Mouse (Mus musculus) bone marrow, adult 2 months (tissue): ENCODE measurements at regions not wholly inside any gene's neighbourhood (a gene's known extent, or its start where the extent isn't known, plus 50 kb on each side); places are given as distances from the start of the nearest gene placed in this dataset.

Experiments used
- H3K27ac ChIP-seq: fragments of 200-500 bp; 2 replicates; pipeline ENCODE4 v1.5.1; 2012; ENCODE audit warnings: low read depth, mild to moderate bottlenecking, control low read depth, inconsistent platforms, low read length; ENCODE audit not compliant: control insufficient read depth, poor library complexity, insufficient read depth
- H3K4me1 ChIP-seq: fragments of 200-500 bp; 2 replicates; pipeline ENCODE4 v1.6.1; 2011; ENCODE audit warnings: low read length; ENCODE audit not compliant: control insufficient read depth, insufficient read depth
- H3K4me3 ChIP-seq: fragments of 200-500 bp; replicated peaks from 2 replicates; pipeline ENCODE3; 2011; ENCODE audit warnings: mild to moderate bottlenecking, low read depth, low read length, control low read depth; ENCODE audit not compliant: control insufficient read depth
- CTCF ChIP-seq: fragments of 200-500 bp; IDR thresholded peaks from 2 replicates; pipeline ENCODE4 v1.5.1; 2011; ENCODE audit warnings: low read length, control low read depth; ENCODE audit not compliant: control insufficient read depth, insufficient read depth
- POLR2A ChIP-seq: fragments of 200-500 bp; IDR thresholded peaks from 2 replicates; pipeline ENCODE4 v1.6.1; 2011; ENCODE audit warnings: low read depth, mild to moderate bottlenecking, control low read depth, low read length, borderline replicate concordance; ENCODE audit not compliant: control insufficient read depth
- WGBS: fragments of 180-500 bp; shearing (Covaris S2); methylation state at CpG from one replicate; pipeline ENCODE4 v1.1.7; 2018; 5-methylcytosine and 5-hydroxymethylcytosine counted together

DNA sequence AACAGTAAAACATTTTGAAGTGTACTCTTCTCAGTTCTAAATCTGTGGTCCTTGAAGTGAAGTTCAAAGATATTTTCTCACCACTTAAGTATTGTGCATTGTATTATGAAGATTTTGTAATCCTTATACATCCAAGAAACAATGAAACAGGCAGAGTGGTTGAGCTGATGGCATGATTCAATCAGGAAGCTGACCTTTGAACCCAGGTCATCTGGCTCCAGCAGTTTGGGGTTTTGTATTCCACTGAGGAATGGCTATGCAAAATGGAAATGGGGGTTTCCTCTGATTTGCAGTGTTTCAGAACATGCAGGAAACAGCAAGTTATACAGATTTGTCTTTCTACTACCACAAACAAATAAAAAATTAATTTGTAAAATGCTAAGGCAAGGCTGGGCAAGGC is 836.2 kb upstream of the Sox9 start:
- TF ChIP-seq POLR2A (no peak), CTCF (no peak)
- H3K4me1 ChIP-seq, result no peaks in the 10 kb centered on the region
- no peak overlapping the region for H3K4me3 ChIP-seq
- no peak overlapping the region for H3K27ac ChIP-seq

- no peak for TF ChIP-seq POLR2A
- no peak for TF ChIP-seq CTCF
- no peak overlapping the region for H3K4me3 ChIP-seq
- no peak overlapping the region for H3K27ac ChIP-seq
- no peaks in the 10 kb centered on the region for H3K4me1 ChIP-seq
- 83% methylated on average over 6 of the region's 6 CpGs for WGBS
Observed at GRCm38 (mm10) chr11:111947671-111948070, 834.4 kb upstream of the Sox9 start.

- H3K4me1 ChIP-seq, result no peaks in the 10 kb centered on the region
- no peak for TF ChIP-seq POLR2A
- no peak for TF ChIP-seq CTCF
- no peak overlapping the region for H3K4me3 ChIP-seq
- 88% methylated on average over 5 of the region's 5 CpGs for WGBS
- no peak overlapping the region for H3K27ac ChIP-seq
Observed at GRCm38 (mm10) chr11:111953421-111953820, 828.6 kb upstream of the Sox9 start.

DNA sequence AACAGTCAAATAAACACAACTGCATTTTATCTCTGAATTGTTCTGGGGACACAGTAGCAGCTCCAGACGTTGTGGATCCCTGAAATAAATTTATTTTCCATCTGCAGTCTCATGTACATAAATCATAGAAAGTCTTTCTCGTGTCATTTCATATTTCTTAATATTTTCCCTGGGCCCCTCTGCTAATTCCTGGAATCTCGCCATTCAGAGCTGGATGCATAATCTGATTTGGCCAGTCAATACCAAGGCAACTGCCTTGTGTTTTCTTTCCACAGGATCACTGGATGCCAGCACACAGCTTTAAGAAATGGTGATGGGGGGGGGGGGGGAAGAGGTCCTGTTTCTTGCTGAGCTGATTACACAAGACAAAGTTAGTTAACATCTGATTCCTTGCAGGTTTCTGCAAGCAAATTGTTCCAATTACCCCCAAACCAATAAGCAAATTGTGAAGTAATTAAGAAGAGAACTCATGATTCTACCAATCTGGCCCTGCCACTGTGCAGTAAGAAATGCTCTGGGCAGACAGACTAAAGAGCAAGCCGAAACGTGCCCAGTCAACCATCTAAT is 824.2 kb upstream of the Sox9 start:
- H3K4me3 ChIP-seq, result no peak overlapping the region
- no peak overlapping the region for H3K27ac ChIP-seq
- TF ChIP-seq POLR2A (no peak), CTCF (no peak)
- H3K4me1 ChIP-seq, result no peaks in the 10 kb centered on the region
- WGBS, result 71% methylated on average over 5 of the region's 5 CpGs

DNA sequence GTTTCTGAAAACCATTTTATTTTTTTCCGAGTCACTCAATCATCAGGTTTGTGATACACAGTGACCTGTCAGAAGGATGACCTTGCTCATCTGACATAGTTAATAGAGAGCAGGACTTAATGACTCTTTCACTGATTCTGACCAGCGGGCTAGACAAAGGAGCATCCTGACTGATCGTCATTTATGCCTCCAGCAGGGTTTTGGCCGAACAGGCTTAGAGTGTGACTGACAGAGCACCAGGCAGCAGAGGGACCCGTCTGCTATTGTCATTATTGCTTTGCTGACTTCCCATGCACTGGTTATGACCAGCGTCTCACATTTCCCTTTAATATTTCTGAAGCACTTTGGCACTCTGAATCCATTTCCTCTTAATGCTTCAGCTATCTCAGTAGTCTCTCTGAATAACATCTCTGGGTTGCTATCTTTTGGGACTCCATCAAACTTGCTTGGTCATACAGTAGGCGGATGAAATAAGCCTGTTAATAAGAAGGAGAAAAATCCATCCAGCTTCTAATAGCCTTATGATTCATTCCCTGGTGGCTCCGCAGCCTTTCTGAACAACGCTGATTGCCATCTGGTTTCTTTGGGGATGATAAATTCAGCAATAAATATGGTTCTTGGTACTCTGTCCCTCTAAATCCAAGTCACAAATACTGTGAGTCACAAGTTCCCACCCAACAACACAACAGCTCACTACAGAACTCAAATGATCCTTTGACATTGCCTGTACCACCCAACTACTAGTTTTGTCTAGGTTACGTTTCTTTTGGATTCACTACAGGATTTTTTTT is 820.8 kb upstream of the Sox9 start:
- TF ChIP-seq POLR2A, result no peak
- no peak for TF ChIP-seq CTCF
- Histone ChIP-seq H3K4me3 (no peak overlapping the region), H3K4me1 (no peaks in the 10 kb centered on the region), H3K27ac (no peak overlapping the region)
- 74% methylated on average over 10 of the region's 10 CpGs for WGBS

GRCm38 (mm10) chr11:111961846-111962245 is 820.2 kb upstream of the Sox9 start:
- WGBS, result 85% methylated on average over 2 of the region's 2 CpGs
- TF ChIP-seq CTCF, result no peak
- no peak for TF ChIP-seq POLR2A
- H3K4me1 ChIP-seq, result no peaks in the 10 kb centered on the region
- H3K4me3 ChIP-seq, result no peak overlapping the region
- no peak overlapping the region for H3K27ac ChIP-seq

DNA sequence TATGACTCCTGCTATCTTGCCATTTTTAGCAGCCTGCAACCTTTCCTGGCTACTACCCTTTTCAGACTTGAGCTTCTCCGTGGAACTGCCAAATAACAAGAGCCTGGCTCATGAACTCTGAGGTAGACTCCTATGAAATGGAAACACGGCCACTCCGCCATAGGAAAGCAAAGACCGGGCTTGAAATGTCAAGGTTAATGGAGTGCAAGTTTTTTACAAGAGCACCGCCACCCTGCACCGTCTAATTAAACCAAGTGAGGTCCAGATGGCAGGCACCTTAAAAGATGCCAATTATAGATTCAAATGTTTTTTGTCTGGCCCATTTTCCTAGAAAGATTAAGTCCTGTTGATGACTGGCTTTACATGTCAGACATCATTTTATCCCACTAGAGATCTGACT is 818.0 kb upstream of the Sox9 start:
- WGBS, result 88% methylated on average over 6 of the region's 6 CpGs
- H3K4me1 ChIP-seq, result no peaks in the 10 kb centered on the region
- H3K4me3 ChIP-seq, result no peak overlapping the region
- H3K27ac ChIP-seq, result no peak overlapping the region
- no peak for TF ChIP-seq CTCF
- no peak for TF ChIP-seq POLR2A

DNA sequence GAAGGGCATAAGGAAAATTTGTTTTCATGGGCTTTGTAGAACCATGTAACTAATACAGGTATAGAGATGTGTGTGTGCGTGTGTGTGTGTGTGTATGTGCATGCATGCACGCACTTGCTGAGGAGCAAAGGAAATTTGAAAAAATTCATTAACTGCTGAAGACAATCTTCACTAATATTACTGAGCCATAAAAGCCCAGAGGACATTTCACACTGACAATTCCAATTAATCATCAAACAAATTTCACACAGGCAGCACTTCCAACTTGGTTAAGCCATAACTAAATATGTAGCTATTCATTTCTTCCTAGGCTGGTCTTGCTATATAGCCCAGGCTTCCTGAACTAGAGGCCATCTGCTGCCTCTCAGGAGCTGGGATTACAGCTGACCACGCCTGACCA is 815.6 kb upstream of the Sox9 start:
- TF ChIP-seq POLR2A, result no peak
- no peak for TF ChIP-seq CTCF
- H3K27ac ChIP-seq, result no peak overlapping the region
- no peak overlapping the region for H3K4me3 ChIP-seq
- H3K4me1 ChIP-seq, result no peaks in the 10 kb centered on the region
- WGBS, result 79% methylated on average over 3 of the region's 3 CpGs
